Mouse (Mus musculus) liver, embryonic 16.5 days (tissue): ENCODE results near the gene Sgsm2. TPM values are rescaled to one million over a fixed set of nuclear protein-coding genes. Genes with fewer than 3 reads are reported as not detected.

Source experiments
- ATAC-seq: fragments of 200-750 bp; cut with Nextera tagmentation; 2 replicates; pipeline ENCODE4 v1.8.0; 2017; ENCODE audit warnings: low read depth, mild to moderate bottlenecking, moderate number of reproducible peaks, moderate library complexity
- H3K27ac ChIP-seq: fragments of 300-500 bp; sonication (generic); 2 replicates; pipeline ENCODE4 v1.5.1; 2014; ENCODE audit warnings: mild to moderate bottlenecking, low read length
- H3K27me3 ChIP-seq: fragments of 300-500 bp; sonication (generic); 2 replicates; pipeline ENCODE4 v1.6.1; 2014; ENCODE audit warnings: low read depth, low read length, mixed read lengths; ENCODE audit not compliant: control insufficient read depth, insufficient read depth
- H3K36me3 ChIP-seq: fragments of 300-500 bp; sonication (generic); 2 replicates; pipeline ENCODE4 v1.6.1; 2014; ENCODE audit warnings: mild to moderate bottlenecking; ENCODE audit not compliant: control insufficient read depth, insufficient read depth
- H3K4me1 ChIP-seq: fragments of 300-500 bp; sonication (generic); 2 replicates; pipeline ENCODE4 v1.6.1; 2014; ENCODE audit warnings: low read depth, low read length, mixed read lengths; ENCODE audit not compliant: control insufficient read depth
- H3K4me2 ChIP-seq: fragments of 300-500 bp; sonication (generic); 2 replicates; pipeline ENCODE4 v1.6.1; 2014; ENCODE audit warnings: low read depth, low read length, mixed read lengths
- H3K4me3 ChIP-seq: fragments of 300-500 bp; sonication (generic); 2 replicates; pipeline ENCODE4 v1.5.1; 2014; ENCODE audit warnings: low read depth, mild to moderate bottlenecking, low read length
- H3K9ac ChIP-seq: fragments of 300-500 bp; sonication (generic); 2 replicates; pipeline ENCODE4 v1.6.1; 2014; ENCODE audit warnings: low read depth, low read length
- H3K9me3 ChIP-seq: fragments of 300-500 bp; sonication (generic); replicated peaks from 2 replicates; pipeline ENCODE4 v1.6.1; 2016; ENCODE audit warnings: low read length; ENCODE audit not compliant: control insufficient read depth
- WGBS: fragments of 180-500 bp; shearing (Covaris S2); extraction: QIAGEN DNeasy Blood & Tissue Kit; methylation state at CpG from one replicate; pipeline ENCODE4 v1.1.7; 2014; ENCODE audit not compliant: insufficient replicate concordance; 5-methylcytosine and 5-hydroxymethylcytosine counted together
- polyA plus RNA-seq: library from polyadenylated mRNA; unstranded; fragments of >200 nt; fragmentation: Nextera tagmentation; extraction: Ambion mirVana; gene quantifications from 2 replicates; pipeline ENCODE4 v1.2.1, GENCODE M21; 2015

The Sgsm2 gene
- polyA plus RNA-seq, 1 experiment from 2014 or later: 1.2 TPM

GRCm38 (mm10) chr11:74919249-74919648 is 22.4 kb upstream of the Sgsm2 start:
- Histone ChIP-seq H3K4me3 (no peak overlapping the region), H3K36me3 (no peaks in the 10 kb centered on the region), H3K9ac (no peak overlapping the region), H3K27ac (no peak overlapping the region), H3K4me1 (no peaks in the 10 kb centered on the region; the same call in 1 of the 2 replicates), H3K27me3 (no peaks in the 10 kb centered on the region), H3K4me2 (no peak overlapping the region), H3K9me3 (no peaks in the 10 kb centered on the region)
- no peak for ATAC-seq
- 75% methylated on average over 6 of the region's 6 CpGs for WGBS

DNA sequence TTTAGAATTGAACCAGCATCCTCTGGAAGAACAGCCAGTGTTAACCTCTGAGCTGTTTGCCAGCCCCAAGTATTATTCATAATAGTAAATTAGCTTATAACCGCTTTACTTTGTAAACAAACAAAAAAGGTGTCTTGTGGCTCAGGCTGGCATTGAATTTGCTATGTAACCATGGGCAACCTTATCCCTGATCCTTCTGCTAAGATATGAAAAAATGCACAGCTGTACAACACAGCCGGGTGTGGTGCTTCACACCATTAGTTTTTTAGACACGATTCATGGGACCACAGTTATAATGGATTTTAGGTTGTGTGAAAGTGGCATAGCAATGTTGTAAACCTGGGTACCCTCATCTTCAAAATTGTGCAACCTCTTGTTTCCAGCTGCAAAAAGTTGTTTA is 15.6 kb upstream of the Sgsm2 start:
- no peak overlapping the region for H3K9ac ChIP-seq
- H3K36me3 ChIP-seq: peaks cover 15% of the 10 kb centered on the region
- WGBS: 56% methylated on average over 3 of the region's 3 CpGs
- no peak overlapping the region for H3K27ac ChIP-seq
- no peak overlapping the region for H3K4me2 ChIP-seq
- no peaks in the 10 kb centered on the region for H3K9me3 ChIP-seq
- H3K4me3 ChIP-seq: no peak overlapping the region
- no peaks in the 10 kb centered on the region for H3K27me3 ChIP-seq
- no peak for ATAC-seq
- no peaks in the 10 kb centered on the region for H3K4me1 ChIP-seq

DNA sequence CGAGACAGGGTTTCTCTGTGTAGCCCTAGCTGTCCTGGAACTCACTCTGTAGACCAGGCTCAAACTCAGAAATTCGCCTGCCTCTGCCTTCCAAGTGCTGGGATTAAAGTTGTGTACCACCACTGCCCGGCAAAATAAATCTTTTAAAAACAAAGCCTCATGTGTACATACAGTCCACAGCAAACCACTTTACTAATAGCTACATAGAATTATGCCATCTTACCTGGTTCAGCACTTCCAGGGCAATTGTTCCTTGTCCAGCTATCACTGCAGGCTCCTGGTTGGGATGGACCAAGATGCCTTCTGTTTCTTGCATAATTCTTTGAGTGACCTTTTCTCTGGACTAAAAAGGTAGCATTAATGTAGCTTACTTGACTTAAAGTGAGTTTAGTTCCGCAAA is 13.1 kb upstream of the Sgsm2 start:
- H3K4me2 ChIP-seq: no peak overlapping the region
- peaks cover 33% of the 10 kb centered on the region for H3K36me3 ChIP-seq
- no peak for ATAC-seq
- no peaks in the 10 kb centered on the region for H3K27me3 ChIP-seq
- no peak overlapping the region for H3K27ac ChIP-seq
- H3K4me3 ChIP-seq: no peak overlapping the region
- 77% methylated on average over 4 of the region's 4 CpGs for WGBS
- H3K4me1 ChIP-seq: no peaks in the 10 kb centered on the region
- H3K9me3 ChIP-seq: no peaks in the 10 kb centered on the region
- no peak overlapping the region for H3K9ac ChIP-seq

DNA sequence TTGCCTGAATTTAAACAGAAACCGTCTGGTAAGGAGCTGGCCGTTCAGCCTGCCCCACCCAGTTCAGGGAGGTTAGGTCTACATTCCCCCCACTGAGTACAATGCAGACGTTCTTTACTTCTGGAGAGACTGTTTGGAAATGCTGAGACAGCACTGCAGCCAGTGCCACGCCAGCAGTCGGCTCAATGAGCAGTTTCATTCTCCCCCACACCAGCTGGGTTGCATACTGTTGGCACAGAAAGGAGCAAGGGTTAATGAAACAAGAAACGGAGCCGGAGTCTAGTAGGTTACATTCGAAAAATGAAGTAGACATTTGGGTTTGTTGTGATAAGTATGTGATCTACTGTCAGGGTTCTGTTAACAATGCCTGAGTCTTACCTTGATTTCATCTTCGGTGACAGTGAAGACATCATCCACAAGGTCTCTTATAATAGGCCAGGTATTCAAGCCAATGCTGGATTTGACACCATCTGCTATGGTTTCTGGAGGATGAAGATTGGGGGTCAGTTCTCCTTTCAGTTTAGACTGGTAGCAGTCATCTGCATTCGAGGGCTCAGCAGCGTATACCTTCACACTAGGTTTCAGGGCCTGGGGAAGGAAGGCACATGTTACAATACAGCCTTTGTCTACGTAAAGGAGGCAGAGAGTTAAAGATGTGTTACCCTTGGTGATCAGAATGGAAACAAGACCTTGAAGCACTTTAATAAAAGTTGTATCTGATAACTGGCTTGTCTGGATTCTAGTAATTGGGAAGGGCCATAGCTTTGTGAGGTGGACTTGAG is 11.9 kb upstream of the Sgsm2 start:
- no peak for ATAC-seq
- Histone ChIP-seq H3K4me3 (no peak overlapping the region), H3K36me3 (peaks cover 44% of the 10 kb centered on the region), H3K27me3 (no peaks in the 10 kb centered on the region), H3K4me1 (no peaks in the 10 kb centered on the region), H3K9ac (no peak overlapping the region), H3K27ac (no peak overlapping the region), H3K9me3 (no peaks in the 10 kb centered on the region), H3K4me2 (no peak overlapping the region)
- WGBS: 73% methylated on average over 12 of the region's 12 CpGs

DNA sequence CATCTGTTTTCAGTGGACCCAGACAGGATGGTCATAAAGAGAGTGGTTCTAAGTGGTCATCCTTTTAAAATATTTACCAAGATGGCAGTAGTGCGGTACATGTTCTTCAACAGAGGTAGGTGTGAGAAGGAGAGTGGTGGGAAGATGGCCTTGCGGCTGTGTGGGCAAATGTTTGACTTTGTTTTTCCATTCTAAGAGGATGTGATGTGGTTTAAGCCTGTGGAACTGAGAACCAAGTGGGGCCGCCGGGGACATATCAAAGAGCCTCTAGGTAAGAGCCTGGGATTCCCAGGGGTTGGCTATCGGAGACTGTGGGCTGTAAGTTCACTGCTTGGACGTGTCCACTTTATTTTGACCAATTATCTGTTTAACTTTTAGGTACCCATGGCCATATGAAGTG is 11.0 kb upstream of the Sgsm2 start:
- no peak for ATAC-seq
- Histone ChIP-seq H3K27ac (no peak overlapping the region), H3K9me3 (no peaks in the 10 kb centered on the region), H3K4me1 (no peaks in the 10 kb centered on the region), H3K4me3 (no peak overlapping the region), H3K4me2 (no peak overlapping the region), H3K36me3 (peaks cover 50% of the 10 kb centered on the region), H3K27me3 (no peaks in the 10 kb centered on the region), H3K9ac (no peak overlapping the region)
- 80% methylated on average over 6 of the region's 6 CpGs for WGBS

DNA sequence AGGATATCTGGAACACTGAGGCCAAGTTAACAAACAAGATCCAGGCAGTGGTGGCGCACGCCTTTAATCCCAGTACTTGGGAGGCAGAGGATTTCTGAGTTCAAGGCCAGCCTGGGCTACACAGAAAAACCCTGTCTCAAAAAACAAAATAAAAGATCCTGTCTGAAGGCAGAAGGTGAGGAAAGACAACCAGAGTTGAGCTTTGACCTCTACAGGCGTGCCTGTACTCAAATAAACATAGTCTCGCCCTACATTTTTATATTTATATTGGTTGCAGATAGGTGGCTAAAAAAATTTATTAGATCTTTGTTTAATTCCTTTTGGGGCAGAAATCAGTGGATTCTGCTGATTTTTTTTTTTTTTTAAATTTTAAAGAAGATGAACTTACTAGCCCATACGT is 5.6 kb upstream of the Sgsm2 start:
- 68% methylated on average over 5 of the region's 5 CpGs for WGBS
- Histone ChIP-seq H3K9ac (no peak overlapping the region), H3K4me1 (peaks cover 18% of the 10 kb centered on the region), H3K27me3 (no peaks in the 10 kb centered on the region), H3K4me2 (no peak overlapping the region), H3K9me3 (no peaks in the 10 kb centered on the region), H3K36me3 (peaks cover 57% of the 10 kb centered on the region), H3K4me3 (no peak overlapping the region), H3K27ac (no peak overlapping the region)
- ATAC-seq: no peak

DNA sequence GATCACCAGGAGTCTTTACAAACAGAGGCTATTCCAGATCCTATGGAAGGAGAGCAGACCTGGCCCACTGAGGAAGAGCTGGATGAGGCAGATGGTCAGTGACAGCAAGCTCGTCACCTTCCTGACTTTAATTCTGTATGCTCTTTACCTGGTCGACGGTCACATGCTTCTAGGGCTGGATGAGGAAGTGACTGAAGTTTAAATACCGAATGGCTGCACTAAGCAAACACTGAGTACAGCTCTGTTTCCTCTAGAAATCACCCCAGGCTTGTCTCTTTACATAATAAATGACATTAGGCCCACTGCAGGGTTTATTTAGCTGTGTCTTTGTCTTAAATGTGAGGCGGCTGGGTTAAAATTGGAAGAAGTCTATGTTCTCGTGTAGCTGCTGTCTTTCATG is 4.7 kb upstream of the Sgsm2 start:
- H3K4me3 ChIP-seq: no peak overlapping the region
- H3K9me3 ChIP-seq: no peaks in the 10 kb centered on the region
- no peak overlapping the region for H3K4me2 ChIP-seq
- peaks cover 19% of the 10 kb centered on the region for H3K4me1 ChIP-seq
- H3K36me3 ChIP-seq: peaks cover 50% of the 10 kb centered on the region
- ATAC-seq: no peak
- H3K9ac ChIP-seq: no peak overlapping the region
- no peaks in the 10 kb centered on the region for H3K27me3 ChIP-seq
- WGBS: 72% methylated on average over 6 of the region's 6 CpGs
- H3K27ac ChIP-seq: no peak overlapping the region

GRCm38 (mm10) chr11:74898517-74898827 is 1.6 kb upstream of the Sgsm2 start:
- peak overlapping the region; percentile 85 for H3K4me3 ChIP-seq
- peaks cover 27% of the 10 kb centered on the region for H3K36me3 ChIP-seq
- H3K27ac ChIP-seq: peak overlapping the region; percentile 62
- H3K9me3 ChIP-seq: no peaks in the 10 kb centered on the region
- no peaks in the 10 kb centered on the region for H3K27me3 ChIP-seq
- H3K4me2 ChIP-seq: peak overlapping the region; percentile 98
- under 1% methylated on average over 7 of the region's 7 CpGs for WGBS
- ATAC-seq: no peak
- H3K9ac ChIP-seq: peak overlapping the region; percentile 73
- H3K4me1 ChIP-seq: peaks cover 25% of the 10 kb centered on the region

DNA sequence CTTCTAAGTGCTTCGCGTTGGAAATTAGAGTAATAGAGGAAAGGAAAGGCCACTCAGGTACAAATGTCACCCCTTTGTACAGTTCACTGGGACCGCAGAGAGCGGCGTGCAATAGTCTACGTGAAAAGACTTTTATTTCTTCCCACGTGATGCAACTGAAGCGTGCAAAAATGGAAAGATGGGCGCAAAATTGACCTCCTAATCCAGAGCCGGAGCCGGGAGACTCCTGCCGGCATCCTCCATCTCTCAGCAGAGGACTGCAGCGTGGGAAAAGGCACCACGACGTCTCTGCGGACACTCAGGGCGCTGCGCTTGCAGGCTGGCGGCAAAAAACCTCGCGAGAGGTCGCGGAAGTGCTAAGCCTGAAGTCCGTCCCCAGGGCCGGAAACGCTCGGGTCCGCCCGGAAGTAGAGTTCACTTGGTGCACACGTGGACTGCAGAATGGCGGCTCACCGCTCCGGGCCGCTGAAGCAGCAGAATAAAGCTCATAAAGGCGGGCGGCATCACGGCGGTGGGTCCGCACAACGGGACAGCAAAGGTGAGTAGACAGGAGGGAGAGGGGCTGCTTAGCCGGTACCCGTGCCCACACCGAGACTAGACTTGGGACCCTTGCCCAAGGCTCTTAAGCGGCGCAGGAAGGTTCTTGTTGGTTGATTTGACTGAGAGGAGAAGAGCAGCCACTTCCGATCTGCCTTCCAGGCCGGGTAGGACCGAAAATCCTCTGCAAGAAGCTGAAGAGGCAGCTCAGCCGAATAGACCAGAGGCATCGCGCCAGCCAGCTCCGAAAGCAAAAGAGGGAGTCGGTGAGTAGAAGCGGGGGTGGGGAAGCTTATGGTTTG is 1.0 kb upstream of the Sgsm2 start, which contains the start of gene Tsr1:
Tsr1 (plus strand) TSS at position 394 of the 839 bp plus-strand sequence.
- under 1% methylated on average over 54 of the region's 54 CpGs for WGBS
- peak; percentile 81 for ATAC-seq
- peak within 1 kb of the TSS; percentile 98 for H3K4me2 ChIP-seq
- H3K36me3 ChIP-seq: peaks cover 23% of the 10 kb centered on the region
- H3K4me1 ChIP-seq: peaks cover 25% of the 10 kb centered on the region
- no peaks in the 10 kb centered on the region for H3K27me3 ChIP-seq
- H3K4me3 ChIP-seq: peak within 1 kb of the TSS; percentile 85
- peak within 1 kb of the TSS; percentile 66 for H3K27ac ChIP-seq
- H3K9me3 ChIP-seq: no peaks in the 10 kb centered on the region
- peak within 1 kb of the TSS; percentile 73 for H3K9ac ChIP-seq
